Mouse (Mus musculus): ENCODE measurements around the gene Aif1.

GRCm38 (mm10) chr17:35185639-35186611 lies 10.1 kb upstream of the Aif1 start:
- TF ChIP-seq CTCF (IDR thresholded peaks at IDR 0.05; ENCODE audit: low read depth, low read length) (no peak), POLR2A (IDR thresholded peaks at IDR 0.05; ENCODE audit: insufficient read depth, low read length) (no peak), EP300 (IDR thresholded peaks at IDR 0.05; ENCODE audit: insufficient read depth, low read depth, low read length) (no peak)
